Mouse (Mus musculus): Measurements from ENCODE around the gene Rab31. TPM values are rescaled to one million over a fixed set of nuclear protein-coding genes. Genes with fewer than 3 reads are reported as not detected.

Gene Rab31
- polyA plus RNA-seq, 1 experiment: 60.7 TPM

DNA sequence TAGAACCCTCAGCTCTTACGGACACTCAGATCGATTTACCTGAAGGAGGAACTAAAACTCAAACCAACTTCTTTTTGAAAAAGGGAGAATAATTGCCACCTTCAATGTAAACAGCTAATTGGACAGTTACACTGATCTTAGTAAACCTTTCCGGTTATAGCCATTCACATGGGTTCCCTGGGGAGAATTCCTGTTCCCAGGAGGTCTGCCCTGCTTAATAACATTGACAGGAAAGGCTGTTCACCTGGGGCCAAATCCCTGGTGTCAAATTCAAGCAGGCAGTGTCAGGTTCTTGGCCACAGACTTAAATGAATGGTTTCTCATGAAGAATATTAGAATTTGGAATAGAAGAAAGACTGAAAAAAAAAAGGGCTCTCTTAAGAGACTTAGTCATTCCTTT lies 96.6 kb downstream of the Rab31 start:
- Histone ChIP-seq H3K36me3 (ENCODE audit: control insufficient read depth, insufficient read depth) (peaks cover 24% of the 10 kb centered on the region), H3K4me2 (ENCODE audit: low read depth) (no peak overlapping the region), H3K4me3 (no peak overlapping the region), H3K27me3 (ENCODE audit: control insufficient read depth, insufficient read depth, insufficient read length) (no peaks in the 10 kb centered on the region), H3ac (ENCODE audit: control insufficient read depth, insufficient read length) (no peak overlapping the region), H3K79me2 (ENCODE audit: control insufficient read depth, insufficient read depth) (no peaks in the 10 kb centered on the region)
- no peak for TF ChIP-seq MYOD1 (IDR thresholded peaks at IDR 0.05; ENCODE audit: control insufficient read depth in 1 of 3, insufficient read length in 2 of 3, low read depth in 2 of 3)
- no peak for TF ChIP-seq SRF (IDR thresholded peaks at IDR 0.05; ENCODE audit: control insufficient read depth, insufficient read length, low read depth)
- TF ChIP-seq REST (IDR thresholded peaks at IDR 0.05; ENCODE audit: insufficient read depth, insufficient read length): no peak
- no peak for TF ChIP-seq POLR2AphosphoS2 (IDR thresholded peaks at IDR 0.05; ENCODE audit: insufficient read length, low read depth)
- TF ChIP-seq MYOG (IDR thresholded peaks at IDR 0.05; ENCODE audit: control insufficient read depth in 1 of 3, insufficient read depth in 1 of 3, insufficient read length in 2 of 3, low read depth in 2 of 3): no peak
- no peak for TF ChIP-seq POLR2A (IDR thresholded peaks at IDR 0.05; ENCODE audit: insufficient read length, low read depth)
- no peak for TF ChIP-seq USF1 (IDR thresholded peaks at IDR 0.05; ENCODE audit: low read depth)
- no peak for TF ChIP-seq CEBPB (IDR thresholded peaks at IDR 0.05; ENCODE audit: insufficient read depth, poor library complexity, severe bottlenecking)
- no peak for TF ChIP-seq TCF3 (IDR thresholded peaks at IDR 0.05; ENCODE audit: insufficient read length, low read depth)
- no peak for TF ChIP-seq TCF12 (IDR thresholded peaks at IDR 0.05; ENCODE audit: insufficient read depth, poor library complexity, severe bottlenecking)
- TF ChIP-seq MAX (IDR thresholded peaks at IDR 0.05; ENCODE audit: low read depth): no peak
- no peak for TF ChIP-seq E2F4 (IDR thresholded peaks at IDR 0.05; ENCODE audit: insufficient read depth)

DNA sequence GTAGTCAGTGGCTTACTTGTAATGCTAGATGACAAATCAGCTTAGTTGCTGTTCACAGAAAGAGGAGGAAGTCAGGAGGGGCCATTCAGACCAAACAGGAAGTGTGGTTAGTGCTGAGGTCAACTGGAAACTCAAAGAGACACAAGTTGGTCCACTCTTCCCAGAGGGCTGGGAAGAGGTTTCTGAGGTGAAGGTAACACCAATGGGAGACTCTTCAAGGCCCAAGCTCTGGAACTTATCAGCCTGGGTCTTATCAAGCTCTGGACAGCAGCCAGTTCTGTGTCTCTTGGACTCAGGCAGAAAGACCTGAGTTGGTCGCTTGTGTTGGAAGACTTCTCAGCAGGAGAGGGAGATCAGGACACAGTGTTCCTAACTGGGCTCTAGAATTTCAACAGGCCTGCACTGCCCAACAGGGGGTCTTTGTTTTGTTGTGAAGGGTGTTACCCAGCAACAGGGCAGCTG lies 97.8 kb downstream of the Rab31 start:
- TF ChIP-seq SRF (IDR thresholded peaks at IDR 0.05; ENCODE audit: control insufficient read depth, insufficient read length, low read depth) (no peak), TCF12 (IDR thresholded peaks at IDR 0.05; ENCODE audit: insufficient read depth, poor library complexity, severe bottlenecking) (no peak), CEBPB (IDR thresholded peaks at IDR 0.05; ENCODE audit: insufficient read depth, poor library complexity, severe bottlenecking) (no peak), REST (IDR thresholded peaks at IDR 0.05; ENCODE audit: insufficient read depth, insufficient read length) (no peak), MAX (IDR thresholded peaks at IDR 0.05; ENCODE audit: low read depth) (no peak), POLR2AphosphoS2 (IDR thresholded peaks at IDR 0.05; ENCODE audit: insufficient read length, low read depth) (no peak), MYOG (IDR thresholded peaks at IDR 0.05; ENCODE audit: control insufficient read depth in 1 of 3, insufficient read depth in 1 of 3, insufficient read length in 2 of 3, low read depth in 2 of 3) (no peak), MYOD1 (IDR thresholded peaks at IDR 0.05; ENCODE audit: control insufficient read depth in 1 of 3, insufficient read length in 2 of 3, low read depth in 2 of 3) (no peak), TCF3 (IDR thresholded peaks at IDR 0.05; ENCODE audit: insufficient read length, low read depth) (no peak), E2F4 (IDR thresholded peaks at IDR 0.05; ENCODE audit: insufficient read depth) (no peak), POLR2A (IDR thresholded peaks at IDR 0.05; ENCODE audit: insufficient read length, low read depth) (no peak), USF1 (IDR thresholded peaks at IDR 0.05; ENCODE audit: low read depth) (no peak)
- H3K4me2 ChIP-seq (ENCODE audit: low read depth): no peak overlapping the region
- no peaks in the 10 kb centered on the region for H3K27me3 ChIP-seq (ENCODE audit: control insufficient read depth, insufficient read depth, insufficient read length)
- peaks cover 20% of the 10 kb centered on the region for H3K36me3 ChIP-seq (ENCODE audit: control insufficient read depth, insufficient read depth)
- H3K79me2 ChIP-seq (ENCODE audit: control insufficient read depth, insufficient read depth): no peaks in the 10 kb centered on the region
- no peak overlapping the region for H3K4me3 ChIP-seq
- H3ac ChIP-seq (ENCODE audit: control insufficient read depth, insufficient read length): no peak overlapping the region

DNA sequence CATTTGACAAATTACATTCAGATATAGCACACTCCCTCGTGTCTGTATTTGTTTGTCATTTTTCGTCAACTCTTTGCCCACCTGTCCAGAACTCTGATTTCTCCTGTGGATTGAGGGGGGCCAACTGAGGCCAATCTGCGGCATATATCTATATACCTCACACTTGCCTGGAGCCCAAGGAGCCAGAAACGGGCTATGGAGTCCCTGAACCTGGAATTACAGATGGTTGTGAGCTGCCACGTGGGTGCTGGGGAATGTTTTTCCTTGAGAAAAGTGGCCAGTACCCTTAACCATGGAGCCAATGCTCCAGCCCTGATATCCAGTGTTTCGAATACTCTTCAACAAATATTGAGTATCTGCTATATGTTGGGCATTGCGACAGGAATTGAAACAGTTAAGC lies 99.6 kb downstream of the Rab31 start:
- no peak overlapping the region for H3ac ChIP-seq (ENCODE audit: control insufficient read depth, insufficient read length)
- no peak overlapping the region for H3K4me2 ChIP-seq (ENCODE audit: low read depth)
- no peaks in the 10 kb centered on the region for H3K79me2 ChIP-seq (ENCODE audit: control insufficient read depth, insufficient read depth)
- TF ChIP-seq TCF12 (IDR thresholded peaks at IDR 0.05; ENCODE audit: insufficient read depth, poor library complexity, severe bottlenecking): no peak
- no peak for TF ChIP-seq REST (IDR thresholded peaks at IDR 0.05; ENCODE audit: insufficient read depth, insufficient read length)
- no peak for TF ChIP-seq MYOD1 (IDR thresholded peaks at IDR 0.05; ENCODE audit: control insufficient read depth in 1 of 3, insufficient read length in 2 of 3, low read depth in 2 of 3)
- no peak for TF ChIP-seq POLR2A (IDR thresholded peaks at IDR 0.05; ENCODE audit: insufficient read length, low read depth)
- no peak for TF ChIP-seq MYOG (IDR thresholded peaks at IDR 0.05; ENCODE audit: control insufficient read depth in 1 of 3, insufficient read depth in 1 of 3, insufficient read length in 2 of 3, low read depth in 2 of 3)
- no peak for TF ChIP-seq E2F4 (IDR thresholded peaks at IDR 0.05; ENCODE audit: insufficient read depth)
- TF ChIP-seq MAX (IDR thresholded peaks at IDR 0.05; ENCODE audit: low read depth): no peak
- no peak for TF ChIP-seq USF1 (IDR thresholded peaks at IDR 0.05; ENCODE audit: low read depth)
- no peak for TF ChIP-seq TCF3 (IDR thresholded peaks at IDR 0.05; ENCODE audit: insufficient read length, low read depth)
- no peak for TF ChIP-seq CEBPB (IDR thresholded peaks at IDR 0.05; ENCODE audit: insufficient read depth, poor library complexity, severe bottlenecking)
- no peak for TF ChIP-seq POLR2AphosphoS2 (IDR thresholded peaks at IDR 0.05; ENCODE audit: insufficient read length, low read depth)
- TF ChIP-seq SRF (IDR thresholded peaks at IDR 0.05; ENCODE audit: control insufficient read depth, insufficient read length, low read depth): no peak
- peaks cover 18% of the 10 kb centered on the region for H3K36me3 ChIP-seq (ENCODE audit: control insufficient read depth, insufficient read depth)
- no peak overlapping the region for H3K4me3 ChIP-seq
- H3K27me3 ChIP-seq (ENCODE audit: control insufficient read depth, insufficient read depth, insufficient read length): no peaks in the 10 kb centered on the region

DNA sequence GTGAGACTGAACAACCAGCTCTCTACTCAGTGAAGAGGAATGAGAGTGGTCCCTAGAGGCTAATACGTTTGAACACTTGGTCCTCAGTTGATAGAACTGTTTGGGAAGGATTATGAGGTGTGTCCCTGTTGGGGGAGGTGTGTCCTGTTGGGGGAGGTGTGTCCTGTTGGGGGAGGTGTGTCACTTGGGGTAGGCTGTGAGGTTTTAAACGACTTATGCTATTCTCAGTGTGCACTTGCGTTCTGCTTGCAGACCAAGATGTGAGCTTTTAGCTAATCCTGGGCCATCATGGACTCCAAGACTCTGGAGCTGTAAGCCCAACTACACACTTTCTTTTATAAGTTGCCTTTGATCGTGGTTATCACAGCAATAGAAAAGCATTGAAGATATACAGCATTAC lies 103.5 kb downstream of the Rab31 start:
- Histone ChIP-seq H3K79me2 (ENCODE audit: control insufficient read depth, insufficient read depth) (peaks cover 13% of the 10 kb centered on the region), H3K36me3 (ENCODE audit: control insufficient read depth, insufficient read depth) (peaks cover 5% of the 10 kb centered on the region), H3K27me3 (ENCODE audit: control insufficient read depth, insufficient read depth, insufficient read length) (no peaks in the 10 kb centered on the region), H3K4me3 (no peak overlapping the region), H3ac (ENCODE audit: control insufficient read depth, insufficient read length) (no peak overlapping the region), H3K4me2 (ENCODE audit: low read depth) (no peak overlapping the region)
- TF ChIP-seq CEBPB (IDR thresholded peaks at IDR 0.05; ENCODE audit: insufficient read depth, poor library complexity, severe bottlenecking) (no peak), SRF (IDR thresholded peaks at IDR 0.05; ENCODE audit: control insufficient read depth, insufficient read length, low read depth) (no peak), MAX (IDR thresholded peaks at IDR 0.05; ENCODE audit: low read depth) (no peak), TCF12 (IDR thresholded peaks at IDR 0.05; ENCODE audit: insufficient read depth, poor library complexity, severe bottlenecking) (no peak), E2F4 (IDR thresholded peaks at IDR 0.05; ENCODE audit: insufficient read depth) (no peak), MYOG (IDR thresholded peaks at IDR 0.05; ENCODE audit: control insufficient read depth in 1 of 3, insufficient read depth in 1 of 3, insufficient read length in 2 of 3, low read depth in 2 of 3) (no peak), POLR2A (IDR thresholded peaks at IDR 0.05; ENCODE audit: insufficient read length, low read depth) (no peak), USF1 (IDR thresholded peaks at IDR 0.05; ENCODE audit: low read depth) (no peak)

Data from myocyte (in vitro differentiated cells).